Mouse (Mus musculus): ENCODE measurements around the gene 4930590J08Rik. TPM values are rescaled to one million over a fixed set of nuclear protein-coding genes. Genes with fewer than 3 reads are reported as not detected.
"Not testable (repeated sequence)": the region's sequence is repeated elsewhere in the genome, so short reads cannot be mapped to it uniquely, and the experiment has no call there.

The 4930590J08Rik gene
- polyA plus RNA-seq, 1 experiment from 2014 or later, result 1.2 TPM

- 95% methylated on average over 3 of the region's 3 CpGs for WGBS
- ATAC-seq (ENCODE audit: low FRiP score), result no peak
- no peak overlapping the region for H3K4me3 ChIP-seq (replicated peaks)
- no peaks in the 10 kb centered on the region for H3K4me1 ChIP-seq
- H3K27ac ChIP-seq, result no peak overlapping the region
- no peak overlapping the region for H3K4me2 ChIP-seq
- H3K9me3 ChIP-seq, result no peaks in the 10 kb centered on the region
- no peak overlapping the region for H3K9ac ChIP-seq
- H3K36me3 ChIP-seq (replicated peaks), result peaks cover 85% of the 10 kb centered on the region
- no peaks in the 10 kb centered on the region for H3K27me3 ChIP-seq
These were observed 5.8 kb upstream of the 4930590J08Rik start for GRCm38 (mm10) chr6:91896783-91897182.

GRCm38 (mm10) chr6:91901505-91901904 is 1.1 kb upstream of the 4930590J08Rik start:
- Histone ChIP-seq H3K4me3 (replicated peaks) (no peak overlapping the region), H3K27ac (no peak overlapping the region), H3K9ac (no peak overlapping the region), H3K27me3 (no peaks in the 10 kb centered on the region), H3K9me3 (no peaks in the 10 kb centered on the region), H3K4me2 (no peak overlapping the region), H3K4me1 (no peaks in the 10 kb centered on the region), H3K36me3 (replicated peaks) (peaks cover 53% of the 10 kb centered on the region)
- no peak for ATAC-seq (ENCODE audit: low FRiP score)
- WGBS, result 34% methylated on average over 5 of the region's 5 CpGs

- Histone ChIP-seq H3K27ac (no peak overlapping the region), H3K9ac (no peak overlapping the region), H3K9me3 (no peaks in the 10 kb centered on the region), H3K4me2 (no peak overlapping the region), H3K36me3 (replicated peaks) (no peaks in the 10 kb centered on the region), H3K27me3 (no peaks in the 10 kb centered on the region), H3K4me1 (no peaks in the 10 kb centered on the region), H3K4me3 (replicated peaks) (no peak overlapping the region)
- WGBS, result 87% methylated on average over 10 of the region's 10 CpGs
- no peak for ATAC-seq (ENCODE audit: low FRiP score)
These were observed 11.4 kb downstream of the 4930590J08Rik start for GRCm38 (mm10) chr6:91914011-91914410.

GRCm38 (mm10) chr6:91917286-91917685 is 14.7 kb downstream of the 4930590J08Rik start:
- Histone ChIP-seq H3K4me3 (replicated peaks) (no peak overlapping the region), H3K27me3 (no peaks in the 10 kb centered on the region), H3K4me2 (no peak overlapping the region), H3K27ac (no peak overlapping the region), H3K9me3 (no peaks in the 10 kb centered on the region), H3K36me3 (replicated peaks) (no peaks in the 10 kb centered on the region), H3K9ac (no peak overlapping the region), H3K4me1 (no peaks in the 10 kb centered on the region)
- no peak for ATAC-seq (ENCODE audit: low FRiP score)
- 75% methylated on average over 4 of the region's 4 CpGs for WGBS

- ATAC-seq (ENCODE audit: low FRiP score), result no peak
- H3K36me3 ChIP-seq (replicated peaks), result no peaks in the 10 kb centered on the region
- no peak overlapping the region for H3K4me2 ChIP-seq
- H3K27ac ChIP-seq, result no peak overlapping the region
- H3K4me1 ChIP-seq, result no peaks in the 10 kb centered on the region
- 81% methylated on average over 11 of the region's 11 CpGs for WGBS
- no peaks in the 10 kb centered on the region for H3K27me3 ChIP-seq
- H3K4me3 ChIP-seq (replicated peaks), result no peak overlapping the region
- no peak overlapping the region for H3K9ac ChIP-seq
- H3K9me3 ChIP-seq, result no peaks in the 10 kb centered on the region
These were observed 15.1 kb downstream of the 4930590J08Rik start for GRCm38 (mm10) chr6:91917716-91918115.

- ATAC-seq (ENCODE audit: low FRiP score), result no peak
- no peaks in the 10 kb centered on the region for H3K36me3 ChIP-seq (replicated peaks)
- no peak overlapping the region for H3K27ac ChIP-seq
- H3K9me3 ChIP-seq, result no peaks in the 10 kb centered on the region
- no peak overlapping the region for H3K4me3 ChIP-seq (replicated peaks)
- H3K27me3 ChIP-seq, result no peaks in the 10 kb centered on the region
- H3K4me2 ChIP-seq, result no peak overlapping the region
- 88% methylated on average over 5 of the region's 5 CpGs for WGBS
- H3K9ac ChIP-seq, result no peak overlapping the region
- H3K4me1 ChIP-seq, result no peaks in the 10 kb centered on the region
These were observed 28.6 kb downstream of the 4930590J08Rik start for GRCm38 (mm10) chr6:91931231-91931630.

GRCm38 (mm10) chr6:91938491-91938890 is 35.9 kb downstream of the 4930590J08Rik start:
- Histone ChIP-seq H3K4me2 (no peak overlapping the region), H3K9ac (no peak overlapping the region), H3K4me3 (replicated peaks) (no peak overlapping the region), H3K4me1 (peaks cover 3% of the 10 kb centered on the region; the same call in 1 of the 2 replicates), H3K9me3 (no peaks in the 10 kb centered on the region), H3K27ac (no peak overlapping the region), H3K36me3 (replicated peaks) (no peaks in the 10 kb centered on the region), H3K27me3 (no peaks in the 10 kb centered on the region)
- 45% methylated on average over 4 of the region's 4 CpGs for WGBS
- no peak for ATAC-seq (ENCODE audit: low FRiP score)

GRCm38 (mm10) chr6:91948426-91948825 is 45.8 kb downstream of the 4930590J08Rik start:
- Histone ChIP-seq H3K4me3 (replicated peaks) (no peak overlapping the region), H3K9me3 (no peaks in the 10 kb centered on the region), H3K4me2 (no peak overlapping the region), H3K4me1 (no peaks in the 10 kb centered on the region), H3K27ac (no peak overlapping the region), H3K9ac (no peak overlapping the region), H3K27me3 (no peaks in the 10 kb centered on the region), H3K36me3 (replicated peaks) (no peaks in the 10 kb centered on the region)
- WGBS, result 87% methylated on average over 2 of the region's 2 CpGs
- no peak for ATAC-seq (ENCODE audit: low FRiP score)

GRCm38 (mm10) chr6:91958015-91958414 is 55.4 kb downstream of the 4930590J08Rik start:
- H3K9ac ChIP-seq; H3K36me3 ChIP-seq (replicated peaks); H3K27me3 ChIP-seq; H3K4me1 ChIP-seq; H3K4me2 ChIP-seq; H3K9me3 ChIP-seq; ATAC-seq (ENCODE audit: low FRiP score); H3K4me3 ChIP-seq (replicated peaks); H3K27ac ChIP-seq: not testable (repeated sequence)
- WGBS, result 30% methylated on average over 2 of the region's 8 CpGs

- no peak for ATAC-seq (ENCODE audit: low FRiP score)
- Histone ChIP-seq H3K9ac (no peak overlapping the region), H3K27ac (no peak overlapping the region), H3K4me3 (replicated peaks) (no peak overlapping the region), H3K4me1 (no peaks in the 10 kb centered on the region), H3K36me3 (replicated peaks) (no peaks in the 10 kb centered on the region), H3K9me3 (no peaks in the 10 kb centered on the region), H3K4me2 (no peak overlapping the region), H3K27me3 (peaks cover 7% of the 10 kb centered on the region; the same call in 1 of the 2 replicates)
- 60% methylated on average over 8 of the region's 8 CpGs for WGBS
These were observed 57.6 kb downstream of the 4930590J08Rik start for GRCm38 (mm10) chr6:91960028-91960811.

GRCm38 (mm10) chr6:91963429-91963828 is 60.8 kb downstream of the 4930590J08Rik start:
- no peaks in the 10 kb centered on the region for H3K4me1 ChIP-seq
- no peak overlapping the region for H3K4me3 ChIP-seq (replicated peaks)
- no peak overlapping the region for H3K4me2 ChIP-seq
- no peaks in the 10 kb centered on the region for H3K9me3 ChIP-seq
- H3K27ac ChIP-seq, result no peak overlapping the region
- H3K9ac ChIP-seq, result no peak overlapping the region
- no peaks in the 10 kb centered on the region for H3K27me3 ChIP-seq
- no peaks in the 10 kb centered on the region for H3K36me3 ChIP-seq (replicated peaks)
- ATAC-seq (ENCODE audit: low FRiP score), result no peak
- 40% methylated on average over 4 of the region's 4 CpGs for WGBS

GRCm38 (mm10) chr6:91965060-91965459 is 62.5 kb downstream of the 4930590J08Rik start:
- no peak for ATAC-seq (ENCODE audit: low FRiP score)
- Histone ChIP-seq H3K4me1 (no peaks in the 10 kb centered on the region), H3K27me3 (0 out of 2 replicates have a peak, but pooled peaks cover 3% of the 10 kb centered on the region), H3K36me3 (replicated peaks) (no peaks in the 10 kb centered on the region), H3K9ac (no peak overlapping the region), H3K27ac (no peak overlapping the region), H3K4me2 (no peak overlapping the region), H3K9me3 (no peaks in the 10 kb centered on the region), H3K4me3 (replicated peaks) (no peak overlapping the region)
- WGBS, result 92% methylated on average over 8 of the region's 8 CpGs

GRCm38 (mm10) chr6:91966006-91966405 is 63.4 kb downstream of the 4930590J08Rik start:
- no peak overlapping the region for H3K9ac ChIP-seq
- 0 out of 2 replicates have a peak, but pooled peaks cover 4% of the 10 kb centered on the region for H3K27me3 ChIP-seq
- 71% methylated on average over 6 of the region's 6 CpGs for WGBS
- no peaks in the 10 kb centered on the region for H3K36me3 ChIP-seq (replicated peaks)
- ATAC-seq (ENCODE audit: low FRiP score), result no peak
- no peak overlapping the region for H3K27ac ChIP-seq
- H3K4me2 ChIP-seq, result no peak overlapping the region
- no peaks in the 10 kb centered on the region for H3K4me1 ChIP-seq
- H3K9me3 ChIP-seq, result no peaks in the 10 kb centered on the region
- H3K4me3 ChIP-seq (replicated peaks), result no peak overlapping the region
